Mouse (Mus musculus): Measurements from ENCODE around the gene Osbpl9.

Osbpl9 gene

DNA sequence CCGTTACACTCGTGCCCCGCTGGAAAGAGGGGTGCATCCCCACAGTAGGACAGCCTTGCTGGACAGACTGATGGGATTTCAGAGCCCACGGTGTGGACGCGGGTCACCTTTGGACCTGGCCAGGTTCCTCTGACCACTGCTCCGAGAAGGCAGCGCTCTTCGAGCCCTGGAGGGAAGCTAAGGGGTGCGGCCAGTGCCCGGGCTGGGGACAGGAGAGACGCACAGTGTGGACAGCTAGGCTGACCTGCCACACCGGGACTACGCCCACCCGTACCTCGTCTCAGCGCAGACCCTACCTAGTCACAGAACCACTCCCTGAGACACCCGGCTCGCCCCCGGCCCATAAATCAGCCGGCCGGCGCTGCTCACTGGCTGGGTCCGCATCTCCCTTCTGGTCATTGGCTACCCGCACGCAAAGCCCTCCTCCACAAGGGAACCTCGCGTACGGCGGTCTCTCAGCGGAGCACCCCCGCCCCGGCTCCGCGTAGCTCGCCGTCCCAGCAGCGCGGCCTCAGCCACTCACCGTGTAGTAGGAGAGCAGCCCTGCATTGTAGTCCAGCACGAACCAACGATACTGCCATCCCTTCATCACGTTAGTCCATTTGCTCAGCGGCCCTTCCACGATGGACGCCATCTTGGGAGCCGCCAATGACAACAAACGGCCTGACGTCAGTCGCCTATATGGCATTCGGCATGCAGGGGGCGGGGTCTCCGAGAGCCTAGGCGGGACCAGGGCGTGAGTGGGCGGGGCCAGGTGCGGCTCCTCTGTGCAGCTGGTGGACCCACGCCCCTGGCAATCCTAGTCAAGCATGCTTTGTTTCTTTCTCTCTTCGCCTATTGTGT is at the start of gene Osbpl9:
Gene Osbpl9 (minus strand): TSS at position 691 of the 843 bp plus-strand sequence.
- DNase-seq: peak; percentile 100

GRCm38 (mm10) chr4:109251605-109252004 is 49.5 kb upstream of the Osbpl9 start:
- peak; percentile 37 for DNase-seq

DNA sequence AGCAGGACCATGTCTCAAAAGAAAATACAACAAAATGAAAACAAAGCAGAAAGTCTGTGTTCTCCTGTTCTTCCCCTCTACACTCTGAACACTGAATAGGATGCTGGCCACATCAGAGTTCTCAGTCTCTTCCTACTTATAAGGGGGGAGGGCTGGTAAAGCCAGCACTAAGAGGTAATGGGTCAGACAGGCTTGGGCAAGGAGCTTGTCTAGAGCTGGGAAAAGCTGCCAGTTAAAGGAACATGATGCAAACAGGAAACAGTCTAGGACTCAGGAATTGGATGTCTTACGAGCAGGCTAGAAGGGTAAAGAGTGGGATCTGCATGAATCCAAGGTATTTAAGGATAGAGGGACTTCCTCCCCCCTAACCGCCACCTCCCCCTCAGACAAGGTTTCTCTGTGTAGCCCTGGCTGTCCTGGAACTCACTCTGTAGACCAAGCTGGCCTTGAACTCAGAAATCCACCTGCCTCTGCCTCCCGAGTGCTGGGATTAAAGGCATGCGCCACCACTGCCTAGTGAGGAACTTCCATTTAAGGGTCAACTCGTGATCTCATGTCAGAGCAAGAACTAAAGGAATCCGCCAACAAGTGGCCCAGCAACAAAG is 43.0 kb upstream of the Osbpl9 start:
- DNase-seq: no peak

GRCm38 (mm10) chr4:109244506-109244905 is 42.4 kb upstream of the Osbpl9 start:
- no peak for DNase-seq

DNA sequence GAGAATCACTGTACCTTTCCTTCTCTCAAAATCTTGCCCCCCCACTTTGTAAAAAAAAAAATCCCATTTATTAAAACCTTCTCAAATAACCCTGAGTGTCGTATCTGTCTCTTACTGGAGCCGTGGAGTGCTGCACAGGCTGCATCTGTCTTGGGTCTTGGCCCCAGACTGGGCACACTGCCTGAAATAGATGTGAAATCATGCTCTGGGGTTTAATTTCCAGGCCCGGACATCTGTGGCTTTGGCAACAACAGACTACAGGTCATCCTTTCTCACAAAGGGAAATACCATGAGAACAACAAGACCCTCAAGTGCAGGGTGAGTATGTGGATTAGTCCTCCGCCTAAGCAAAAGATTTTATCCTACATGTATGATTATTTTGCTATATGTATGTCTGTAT is 39.9 kb upstream of the Osbpl9 start:
- DNase-seq: peak; percentile 54

- no peak for DNase-seq
Measured at GRCm38 (mm10) chr4:109241221-109241620, 39.1 kb upstream of the Osbpl9 start.

GRCm38 (mm10) chr4:109238428-109239268 is 36.6 kb upstream of the Osbpl9 start:
- peak; percentile 52 for DNase-seq

DNA sequence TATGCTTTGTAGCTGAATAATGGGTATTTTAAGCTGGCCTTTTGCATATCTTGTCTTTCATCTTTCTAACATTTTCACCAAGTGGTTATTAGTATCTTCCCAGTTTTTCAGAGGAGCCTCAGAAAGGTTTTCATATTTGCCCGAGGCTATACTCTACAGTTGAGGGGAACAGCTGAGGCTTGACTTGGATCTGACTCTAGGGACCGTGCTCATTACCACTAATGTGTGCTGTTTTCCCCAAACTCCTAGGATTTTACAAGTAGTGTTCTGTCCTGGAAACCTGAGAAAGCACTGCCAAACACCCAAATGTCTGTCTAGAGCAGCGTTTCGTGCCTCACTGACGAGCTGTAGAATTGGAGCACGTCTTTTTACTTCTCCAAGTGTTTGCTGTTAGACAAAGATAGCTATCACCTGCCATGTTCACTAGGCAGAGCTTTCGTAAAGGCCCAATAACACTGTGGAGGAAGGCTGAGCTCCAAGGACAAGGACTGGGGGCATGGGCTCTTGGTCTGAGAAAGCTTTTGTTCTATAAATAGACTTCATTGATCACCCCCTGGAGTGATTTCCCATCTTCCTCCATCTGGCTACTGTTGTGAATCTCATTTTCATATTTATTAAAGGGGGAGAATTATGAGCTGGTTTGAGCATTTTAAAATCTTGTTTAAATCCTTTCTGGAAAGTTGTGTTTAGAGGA is 34.3 kb upstream of the Osbpl9 start:
- DNase-seq: no peak

- no peak for DNase-seq
Measured at GRCm38 (mm10) chr4:109234806-109235350, 32.8 kb upstream of the Osbpl9 start.

DNA sequence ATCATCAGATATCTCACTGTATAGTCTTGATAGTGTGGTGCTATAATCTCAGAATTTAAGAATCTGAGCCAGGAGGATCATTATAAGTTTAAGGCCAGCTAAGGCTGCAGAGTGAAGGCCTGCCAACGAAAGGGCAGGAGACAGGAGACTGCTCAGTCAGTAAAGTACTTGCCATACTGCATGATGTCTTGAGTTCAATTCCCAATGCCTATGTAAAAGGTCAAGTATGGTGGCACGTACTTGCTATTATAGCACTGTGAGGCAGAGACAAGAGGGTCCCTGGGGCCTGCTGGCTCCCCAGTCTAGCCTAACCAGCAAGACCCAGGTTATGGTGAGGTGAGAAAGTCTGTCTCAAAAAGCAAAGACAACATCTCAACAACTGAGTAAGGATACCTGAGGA is 32.1 kb upstream of the Osbpl9 start, which contains the start of gene Calr4:
Gene Calr4 (plus strand): TSS at position 301 of the 400 bp plus-strand sequence.
- DNase-seq: no peak

DNA sequence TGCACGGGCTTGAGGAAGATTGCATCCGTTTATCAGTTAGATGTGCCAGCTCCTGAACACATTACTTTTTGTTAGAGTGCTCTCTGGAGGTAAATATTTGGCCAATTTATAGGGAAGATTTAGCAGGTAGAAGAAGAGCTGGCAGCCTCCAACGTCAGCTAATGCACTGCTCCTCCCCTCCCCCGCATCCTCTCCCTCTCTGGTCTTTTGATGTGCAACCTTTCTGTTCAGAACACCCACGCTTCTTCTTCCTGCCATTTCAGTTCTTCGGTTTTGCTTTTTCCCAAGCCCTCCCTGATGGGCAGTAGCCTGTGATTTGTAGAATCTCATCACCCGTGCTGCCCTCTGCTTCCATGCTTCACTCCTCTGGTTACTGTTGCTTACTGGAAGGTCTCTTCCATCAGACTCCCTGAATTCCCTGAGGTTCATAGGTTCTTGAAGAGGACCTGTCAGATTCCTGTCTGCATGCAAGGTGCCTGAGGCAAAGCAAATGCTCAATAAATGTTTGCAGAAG is 27.8 kb upstream of the Osbpl9 start:
- no peak for DNase-seq

GRCm38 (mm10) chr4:109226071-109226470 is 24.0 kb upstream of the Osbpl9 start:
- DNase-seq: peak; percentile 8

GRCm38 (mm10) chr4:109225606-109226005 is 23.5 kb upstream of the Osbpl9 start:
- no peak for DNase-seq

DNA sequence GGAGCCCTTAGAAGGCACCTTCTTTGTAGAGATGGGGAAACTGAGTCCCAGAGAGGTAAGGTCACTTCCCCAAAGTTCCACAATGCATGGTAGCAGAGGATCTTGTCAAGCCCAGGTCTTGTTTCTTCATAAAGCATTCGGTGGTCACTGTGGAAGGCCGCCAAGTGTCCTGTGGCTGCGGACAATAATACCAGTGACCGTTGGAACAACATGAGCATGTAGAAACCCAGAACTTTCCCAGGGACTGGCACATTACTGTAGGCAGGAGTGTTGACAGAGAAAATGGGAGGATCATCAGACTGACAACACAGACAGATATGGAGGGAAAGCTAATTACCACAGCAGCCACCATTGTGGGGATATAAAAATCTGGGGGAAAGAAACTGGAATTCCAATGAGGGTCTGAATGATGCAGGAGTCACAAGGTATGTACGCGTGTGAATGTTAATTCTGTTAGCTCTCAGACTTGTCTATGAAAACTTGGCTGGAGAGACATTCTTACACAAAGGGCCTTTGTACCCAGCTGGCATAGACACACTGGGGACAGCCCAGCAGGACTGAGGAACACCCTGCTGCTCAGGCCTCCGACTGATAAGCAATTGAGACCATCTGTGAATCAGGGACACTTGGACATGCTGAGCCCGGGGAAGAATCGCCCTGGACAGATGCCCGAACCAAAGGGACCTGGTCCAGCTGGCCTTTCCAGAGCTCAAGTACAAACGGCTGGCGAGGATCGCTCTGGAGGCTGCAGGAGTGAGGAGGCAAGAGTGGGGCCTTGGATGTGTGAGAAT is 22.9 kb upstream of the Osbpl9 start:
- peak; percentile 50 for DNase-seq

DNA sequence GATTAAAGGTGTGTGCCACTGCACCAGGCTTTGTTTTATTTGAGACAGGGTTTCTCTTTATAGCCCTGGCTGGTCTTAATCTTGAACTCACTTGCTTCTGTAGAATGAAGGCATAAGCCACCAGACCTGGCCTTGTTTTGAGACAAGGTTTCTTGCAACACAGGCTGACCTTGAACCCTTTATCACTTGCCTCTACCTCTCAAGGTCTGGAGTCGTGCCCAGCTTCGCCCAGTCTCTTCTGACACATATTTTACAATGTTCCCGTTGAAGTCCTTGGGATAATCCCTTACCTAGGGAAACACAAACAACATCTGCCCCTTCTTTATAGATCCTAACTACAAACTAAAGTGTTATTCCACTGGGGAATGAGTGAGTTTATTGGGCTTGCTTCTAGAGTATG is 19.9 kb upstream of the Osbpl9 start:
- peak; percentile 7 for DNase-seq

DNA sequence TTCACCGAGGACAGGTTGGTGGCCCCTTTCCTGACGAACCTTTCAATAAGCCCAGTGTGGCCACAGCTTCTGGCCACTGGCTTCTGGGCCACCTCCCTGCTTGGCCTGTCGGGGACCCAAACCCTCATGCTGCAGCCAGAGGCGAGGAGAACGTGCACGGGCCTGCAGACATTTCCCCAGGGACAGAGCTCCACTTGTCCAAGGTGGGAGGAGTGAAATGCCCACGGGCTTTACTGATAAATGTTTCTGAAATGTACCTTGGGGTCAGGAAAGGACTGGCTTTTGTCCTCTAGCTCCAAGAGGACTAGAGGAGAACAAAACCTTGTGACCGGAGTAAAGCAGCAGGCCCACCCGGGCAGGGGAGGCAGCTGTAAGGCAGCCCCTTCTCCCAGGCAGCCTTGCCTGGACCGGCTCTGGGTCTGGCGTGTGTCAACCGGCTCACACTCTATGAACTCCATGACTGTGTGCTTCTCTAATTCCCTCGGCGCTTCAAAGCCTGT is 18.4 kb upstream of the Osbpl9 start:
- no peak for DNase-seq

DNA sequence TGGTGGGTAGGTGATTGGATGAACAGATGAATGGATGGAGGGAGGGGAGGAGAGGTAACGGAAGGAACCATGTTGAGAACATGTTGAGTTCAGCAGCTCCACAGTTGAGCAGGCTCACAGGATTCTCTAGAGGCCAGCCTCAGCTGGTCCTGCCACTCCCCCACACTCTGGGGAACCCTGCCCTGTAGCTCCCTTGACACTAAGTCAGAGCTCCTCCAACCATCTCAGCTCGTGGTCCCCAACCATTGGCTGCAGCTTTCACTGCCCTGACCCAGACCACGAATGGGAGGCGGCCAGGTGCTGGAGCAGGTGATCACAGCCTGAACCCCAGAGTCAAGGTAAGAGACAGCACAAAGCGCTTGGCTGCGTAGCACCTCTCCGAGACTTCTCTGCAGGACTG is 15.9 kb upstream of the Osbpl9 start:
- DNase-seq: no peak

DNA sequence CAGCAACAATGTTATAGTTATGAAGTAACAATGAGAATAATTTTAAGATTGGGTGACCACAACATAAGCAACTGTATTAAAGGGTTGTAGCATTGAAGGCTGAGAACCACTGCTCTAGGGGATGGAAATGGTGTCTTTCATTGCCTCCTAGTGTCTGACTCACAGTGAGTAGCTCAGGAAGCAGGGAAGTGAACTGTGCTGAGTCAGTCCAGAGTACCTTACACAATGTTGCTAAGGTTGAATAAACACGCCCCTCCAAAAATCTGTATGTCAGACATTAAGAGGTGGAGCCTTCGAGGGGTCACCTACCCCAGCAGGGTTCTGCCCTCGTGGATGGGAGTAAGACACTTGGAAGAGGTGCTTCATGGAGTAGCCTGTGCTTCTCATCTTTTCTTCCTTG is 11.9 kb upstream of the Osbpl9 start:
- no peak for DNase-seq

GRCm38 (mm10) chr4:109210881-109211280 is 8.8 kb upstream of the Osbpl9 start:
- no peak for DNase-seq

GRCm38 (mm10) chr4:109210253-109210652 is 8.2 kb upstream of the Osbpl9 start:
- no peak for DNase-seq

DNA sequence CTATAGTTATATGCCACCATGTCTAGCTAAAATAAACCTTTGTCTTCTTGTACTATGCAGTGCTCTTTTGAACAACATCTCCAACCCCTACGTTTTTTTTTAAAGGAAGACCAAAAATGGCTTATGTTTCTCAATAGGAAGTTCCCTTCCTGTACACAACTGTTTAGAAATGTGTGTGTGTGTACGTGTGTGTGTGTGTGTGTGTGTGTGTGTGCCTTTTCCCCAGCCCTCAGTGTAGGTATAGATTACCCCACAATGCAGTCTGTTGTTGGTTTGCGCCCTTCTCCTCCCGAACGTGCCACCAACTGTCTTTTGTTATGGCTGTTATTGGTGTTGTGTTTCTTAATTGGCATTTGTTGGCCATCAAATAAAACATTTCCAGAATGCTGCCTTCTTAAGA is 5.5 kb upstream of the Osbpl9 start:
- DNase-seq: no peak

All from kidney, postnatal 10 days (tissue).